Mouse (Mus musculus) MEL (cell line): ENCODE data around the gene Tst. TPM values are rescaled to one million over a fixed set of nuclear protein-coding genes. Genes with fewer than 3 reads are reported as not detected.

ENCODE experiments used
- DNase-seq: peaks from one replicate; pipeline ENCODE4 v3.0.0; 2011; ENCODE audit warnings: low read depth, low spot score
- H3K27ac ChIP-seq: 2 replicates; pipeline ENCODE4 v1.5.1; 2012; ENCODE audit warnings: low read depth, mild to moderate bottlenecking, control low read depth, low read length, moderate library complexity; ENCODE audit not compliant: control insufficient read depth
- H3K27me3 ChIP-seq, 2 experiments: fragments of 150-350 bp in 1 of 2; sonication (generic) in 1 of 2; 2 replicates each; pipeline ENCODE4 v1.6.1; 2012; ENCODE audit warnings: low read length in 2 of 2, mild to moderate bottlenecking in 2 of 2, improper control_type of control experiment in 1 of 2, moderate library complexity in 1 of 2; ENCODE audit not compliant: insufficient read depth in 2 of 2, control insufficient read depth in 1 of 2
- H3K36me3 ChIP-seq, 2 experiments: 2 replicates each; pipeline ENCODE4 v1.6.1; 2012 to 2014; ENCODE audit warnings: low read length in 2 of 2, improper control_type of control experiment in 1 of 2, inconsistent platforms in 1 of 2, mild to moderate bottlenecking in 1 of 2; ENCODE audit not compliant: insufficient read depth in 2 of 2, control insufficient read depth in 1 of 2
- H3K4me1 ChIP-seq, 2 experiments: fragments of 150-350 bp in 1 of 2; sonication (generic) in 1 of 2; 2 replicates each; pipeline ENCODE4 v1.6.1; 2012; ENCODE audit warnings: low read length in 2 of 2, improper control_type of control experiment in 1 of 2, mild to moderate bottlenecking in 1 of 2; ENCODE audit not compliant: insufficient read depth in 2 of 2, control insufficient read depth in 1 of 2
- H3K4me3 ChIP-seq, 2 experiments: fragments of 150-350 bp in 1 of 2; sonication (generic) in 1 of 2; 2 replicates each; pipeline ENCODE4 v1.5.1; 2012; ENCODE audit warnings: low read depth in 2 of 2, low read length in 2 of 2, mild to moderate bottlenecking in 2 of 2, moderate library complexity in 2 of 2, control low read depth in 1 of 2, improper control_type of control experiment in 1 of 2; ENCODE audit not compliant: control insufficient read depth in 1 of 2, insufficient read depth in 1 of 2
- H3K79me2 ChIP-seq: 2 replicates; pipeline ENCODE4 v1.6.1; 2012; ENCODE audit warnings: mild to moderate bottlenecking, low read length, moderate library complexity; ENCODE audit not compliant: control insufficient read depth, poor library complexity, insufficient read depth
- H3K9ac ChIP-seq: 2 replicates; pipeline ENCODE4 v1.6.1; 2012; ENCODE audit warnings: low read depth, mild to moderate bottlenecking, control low read depth, low read length, moderate library complexity; ENCODE audit not compliant: control insufficient read depth, poor library complexity, severe bottlenecking
- H3K9me3 ChIP-seq: fragments of 150-350 bp; sonication (generic); replicated peaks from 2 replicates; pipeline ENCODE4 v1.6.1; 2012; ENCODE audit warnings: mild to moderate bottlenecking, low read length, improper control_type of control experiment, moderate library complexity; ENCODE audit not compliant: insufficient read depth
- BHLHE40 ChIP-seq: IDR thresholded peaks from 2 replicates; pipeline ENCODE4 v1.6.1; 2012; ENCODE audit warnings: low read depth, mild to moderate bottlenecking, inconsistent platforms, low read length, improper control_type of control experiment, borderline replicate concordance
- CHD2 ChIP-seq: IDR thresholded peaks from 2 replicates; pipeline ENCODE4 v1.6.1; 2011; ENCODE audit warnings: low read length, improper control_type of control experiment
- CTCF ChIP-seq, 3 experiments: IDR thresholded peaks in 2 of 3; conservative IDR thresholded peaks in 1 of 3; 2 replicates each; pipeline ENCODE4 v1.5.1; 2011 to 2012; ENCODE audit warnings: low read length in 3 of 3, low read depth in 2 of 3, mild to moderate bottlenecking in 2 of 3, improper control_type of control experiment in 1 of 3, inconsistent platforms in 1 of 3, mixed read lengths in 1 of 3, moderate library complexity in 1 of 3; ENCODE audit not compliant: control insufficient read depth in 1 of 3, insufficient read depth in 1 of 3, poor library complexity in 1 of 3, severe bottlenecking in 1 of 3
- E2F4 ChIP-seq: IDR thresholded peaks from 2 replicates; pipeline ENCODE4 v1.6.1; 2011; ENCODE audit warnings: low read depth, low read length, improper control_type of control experiment, borderline replicate concordance
- ELF1 ChIP-seq: IDR thresholded peaks from 2 replicates; pipeline ENCODE4 v1.6.1; 2014; ENCODE audit warnings: low read depth, mild to moderate bottlenecking, inconsistent platforms, low read length, improper control_type of control experiment, moderate library complexity
- EP300 ChIP-seq, 2 experiments: IDR thresholded peaks; 2 replicates each; pipeline ENCODE4 v1.6.1; 2011; ENCODE audit warnings: improper control_type of control experiment in 2 of 2, low read length in 2 of 2, low read depth in 1 of 2, mild to moderate bottlenecking in 1 of 2
- ETS1 ChIP-seq: IDR thresholded peaks from 2 replicates; pipeline ENCODE4 v1.6.1; 2012; ENCODE audit warnings: low read depth, mild to moderate bottlenecking, inconsistent platforms, low read length, improper control_type of control experiment, moderate library complexity
- GABPA ChIP-seq: IDR thresholded peaks from 2 replicates; pipeline ENCODE4 v1.6.1; 2012; ENCODE audit warnings: low read depth, mild to moderate bottlenecking, inconsistent platforms, low read length, improper control_type of control experiment, moderate library complexity
- GATA1 ChIP-seq: IDR thresholded peaks from 2 replicates; pipeline ENCODE4 v1.6.1; 2011; ENCODE audit warnings: low read depth, low read length, improper control_type of control experiment
- HCFC1 ChIP-seq: IDR thresholded peaks from 2 replicates; pipeline ENCODE4 v1.6.1; 2012; ENCODE audit warnings: low read depth, mild to moderate bottlenecking, inconsistent platforms, low read length, improper control_type of control experiment, moderate library complexity
- JUND ChIP-seq: IDR thresholded peaks from 2 replicates; pipeline ENCODE4 v1.6.1; 2011; ENCODE audit warnings: low read depth, mild to moderate bottlenecking, improper control_type of control experiment, low read length
- KAT2A ChIP-seq: conservative IDR thresholded peaks from 2 replicates; pipeline ENCODE4 v1.6.1; 2012; ENCODE audit warnings: low read depth, low read length, improper control_type of control experiment, inconsistent platforms
- MAFK ChIP-seq: IDR thresholded peaks from 2 replicates; pipeline ENCODE4 v1.6.1; 2011; ENCODE audit warnings: low read depth, mild to moderate bottlenecking, low read length, improper control_type of control experiment, borderline replicate concordance
- MAX ChIP-seq: IDR thresholded peaks from 2 replicates; pipeline ENCODE4 v1.6.1; 2011; ENCODE audit warnings: low read length, improper control_type of control experiment
- MAZ ChIP-seq: IDR thresholded peaks from 2 replicates; pipeline ENCODE4 v1.6.1; 2012; ENCODE audit warnings: low read depth, mild to moderate bottlenecking, inconsistent platforms, low read length, improper control_type of control experiment
- MEF2A ChIP-seq: IDR thresholded peaks from 2 replicates; pipeline ENCODE4 v1.6.1; 2014; ENCODE audit warnings: low read depth, mild to moderate bottlenecking, inconsistent platforms, low read length, improper control_type of control experiment; ENCODE audit not compliant: poor library complexity, insufficient replicate concordance, severe bottlenecking; ENCODE audit errors: extremely low read depth
- MXI1 ChIP-seq: IDR thresholded peaks from 2 replicates; pipeline ENCODE4 v1.6.1; 2011; ENCODE audit warnings: mild to moderate bottlenecking, low read depth, low read length, improper control_type of control experiment
- MYB ChIP-seq: IDR thresholded peaks from 2 replicates; pipeline ENCODE4 v1.6.1; 2011; ENCODE audit warnings: mild to moderate bottlenecking, low read depth, low read length, improper control_type of control experiment
- MYC ChIP-seq: IDR thresholded peaks from 2 replicates; pipeline ENCODE4 v1.6.1; 2011; ENCODE audit warnings: low read depth, mild to moderate bottlenecking, low read length, improper control_type of control experiment, moderate library complexity
- NELFE ChIP-seq: IDR thresholded peaks from 2 replicates; pipeline ENCODE4 v1.6.1; 2011; ENCODE audit warnings: low read depth, low read length, improper control_type of control experiment
- NRF1 ChIP-seq: IDR thresholded peaks from 2 replicates; pipeline ENCODE4 v1.6.1; 2014; ENCODE audit warnings: low read depth, mild to moderate bottlenecking, inconsistent platforms, low read length, improper control_type of control experiment, moderate library complexity; ENCODE audit not compliant: poor library complexity, insufficient read depth, severe bottlenecking
- POLR2A ChIP-seq, 2 experiments: IDR thresholded peaks; 2 replicates each; pipeline ENCODE4 v1.6.1; 2011 to 2012; ENCODE audit warnings: low read length in 2 of 2, mild to moderate bottlenecking in 2 of 2, control low read depth in 1 of 2, improper control_type of control experiment in 1 of 2, low read depth in 1 of 2, moderate library complexity in 1 of 2; ENCODE audit not compliant: control insufficient read depth in 1 of 2, insufficient read depth in 1 of 2, poor library complexity in 1 of 2
- POLR2AphosphoS2 ChIP-seq: IDR thresholded peaks from 2 replicates; pipeline ENCODE4 v1.6.1; 2011; ENCODE audit warnings: low read length, improper control_type of control experiment
- POLR2AphosphoS5 ChIP-seq: IDR thresholded peaks from 2 replicates; pipeline ENCODE4 v1.6.1; 2012; ENCODE audit warnings: low read depth, borderline replicate concordance, mild to moderate bottlenecking, inconsistent platforms, low read length, moderate library complexity, mixed read lengths
- RAD21 ChIP-seq: IDR thresholded peaks from 2 replicates; pipeline ENCODE4 v1.6.1; 2011; ENCODE audit warnings: mild to moderate bottlenecking, low read depth, low read length, improper control_type of control experiment
- RCOR1 ChIP-seq: IDR thresholded peaks from 2 replicates; pipeline ENCODE4 v1.6.1; 2012; ENCODE audit warnings: low read depth, mild to moderate bottlenecking, inconsistent platforms, low read length, improper control_type of control experiment
- SIN3A ChIP-seq: IDR thresholded peaks from 2 replicates; pipeline ENCODE4 v1.6.1; 2012; ENCODE audit warnings: low read length, improper control_type of control experiment, inconsistent platforms
- SMC3 ChIP-seq: IDR thresholded peaks from 2 replicates; pipeline ENCODE4 v1.6.1; 2011; ENCODE audit warnings: low read depth, low read length, improper control_type of control experiment
- TAL1 ChIP-seq: IDR thresholded peaks from 2 replicates; pipeline ENCODE4 v1.6.1; 2012; ENCODE audit warnings: mild to moderate bottlenecking, inconsistent platforms, low read length, moderate library complexity, mixed read lengths
- TCF12 ChIP-seq: IDR thresholded peaks from 2 replicates; pipeline ENCODE4 v1.6.1; 2014; ENCODE audit warnings: low read depth, mild to moderate bottlenecking, inconsistent platforms, low read length, improper control_type of control experiment, moderate library complexity
- UBTF ChIP-seq: IDR thresholded peaks from 2 replicates; pipeline ENCODE4 v1.6.1; 2012; ENCODE audit warnings: low read depth, mild to moderate bottlenecking, inconsistent platforms, low read length, improper control_type of control experiment, moderate library complexity, borderline replicate concordance; ENCODE audit not compliant: insufficient read depth
- USF1 ChIP-seq: IDR thresholded peaks from 2 replicates; pipeline ENCODE4 v1.6.1; 2014; ENCODE audit warnings: low read depth, mild to moderate bottlenecking, inconsistent platforms, low read length, improper control_type of control experiment, moderate library complexity
- USF2 ChIP-seq, 2 experiments: IDR thresholded peaks; 2 replicates each; pipeline ENCODE4 v1.6.1; 2011 to 2012; ENCODE audit warnings: improper control_type of control experiment in 2 of 2, low read length in 2 of 2, borderline replicate concordance in 1 of 2, inconsistent platforms in 1 of 2, low read depth in 1 of 2, mild to moderate bottlenecking in 1 of 2; ENCODE audit not compliant: insufficient read depth in 1 of 2
- ZKSCAN1 ChIP-seq: IDR thresholded peaks from 2 replicates; pipeline ENCODE4 v1.6.1; 2012; ENCODE audit warnings: low read depth, mild to moderate bottlenecking, inconsistent platforms, low read length, improper control_type of control experiment, moderate library complexity
- ZMIZ1 ChIP-seq: IDR thresholded peaks from 2 replicates; pipeline ENCODE4 v1.6.1; 2012; ENCODE audit warnings: low read depth, mild to moderate bottlenecking, inconsistent platforms, low read length, improper control_type of control experiment, moderate library complexity
- polyA plus RNA-seq, 2 experiments: library from polyadenylated mRNA; stranded (reverse) in 1 of 2; unstranded in 1 of 2; fragments of >175 nt in 1 of 2; fragments of >200 nt in 1 of 2; gene quantifications; 2 replicates each; pipeline versions ENCODE4 v1.2.1 to v1.2.4; 2012; ENCODE audit warnings: low replicate concordance in 2 of 2, low read depth in 1 of 2; ENCODE audit not compliant: insufficient read length in 2 of 2, insufficient read depth in 1 of 2, missing spikeins in 1 of 2
- total RNA-seq: library from RNA; depleted of rRNA; stranded (reverse); fragments of 300-350 nt; gene quantifications from 2 replicates; pipeline ENCODE4 v1.2.3, GENCODE M21; 2012

The Tst gene
- total and polyA plus RNA-seq, 3 experiments, result 29.5 to 34.8 TPM; not detected in 1

DNA sequence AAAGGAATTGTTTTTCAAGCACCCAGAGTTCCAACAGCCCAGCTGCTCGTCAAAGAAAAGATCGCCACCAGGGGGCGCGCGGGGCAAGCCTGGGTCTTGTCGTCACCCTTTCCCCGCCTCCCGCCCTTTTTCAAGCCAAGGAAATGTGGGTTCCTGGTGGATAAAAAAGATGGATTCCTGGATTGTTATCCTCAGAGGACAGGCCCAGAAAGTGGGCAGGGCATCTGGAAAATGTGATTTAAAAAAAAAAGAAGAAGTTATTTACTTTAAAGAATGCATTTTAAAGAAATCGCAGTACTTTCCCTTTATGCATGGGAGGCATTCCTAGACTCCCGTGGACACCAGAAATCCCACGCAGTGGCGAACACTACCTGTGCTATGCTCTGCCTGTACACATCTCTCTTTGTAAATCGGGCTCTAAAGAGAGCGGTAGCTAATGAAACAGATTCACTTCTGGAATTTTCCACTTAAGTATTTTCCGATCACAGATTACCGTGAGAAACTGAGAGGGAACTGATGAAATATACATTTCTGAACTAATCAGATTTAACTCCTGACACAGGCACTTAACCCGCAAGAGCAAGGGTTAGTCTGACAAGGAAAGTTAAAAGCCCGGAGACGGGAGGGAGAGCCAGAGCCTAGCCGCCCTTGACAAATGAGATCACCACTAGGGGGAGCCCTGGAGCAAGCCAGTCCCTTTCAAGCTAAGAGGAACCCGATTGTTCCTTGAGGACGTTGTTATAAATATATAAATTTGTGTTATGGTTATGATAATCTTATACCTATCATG, 42.2 kb upstream of the Tst start:
- H3K27ac ChIP-seq, result peak overlapping the region; percentile 42
- peak overlapping the region; percentile 69 for H3K9ac ChIP-seq
- H3K4me3 ChIP-seq, result peak overlapping the region; percentile 49 to 72
- H3K4me1 ChIP-seq, result peaks cover 3 to 17% of the 10 kb centered on the region in 2 experiments; a peak in 2 of 4 replicates
- peaks cover 0 to 6% of the 10 kb centered on the region in 2 experiments; a peak in 2 of 4 replicates for H3K36me3 ChIP-seq
- no peaks in the 10 kb centered on the region for H3K27me3 ChIP-seq
- H3K79me2 ChIP-seq, result no peaks in the 10 kb centered on the region; the same call in 1 of the 2 replicates
- DNase-seq, result peak; percentile 92
- no peaks in the 10 kb centered on the region for H3K9me3 ChIP-seq
- TF ChIP-seq MAX (no peak), MEF2A (no peak), POLR2AphosphoS5 (no peak), ETS1 (peak; percentile 29; the same call in 1 of the 2 replicates), MAFK (no peak), NELFE (no peak), MXI1 (peak; percentile 28), SIN3A (peak; percentile 57), KAT2A (no peak), GABPA (no peak), ZKSCAN1 (no peak), TCF12 (no peak), EP300 (IDR thresholded peaks at IDR 0.05; ENCODE audit: low read depth in 1 of 2, low read length in 2 of 2) (no peak), RAD21 (peak; percentile 54), SMC3 (peak; percentile 84), E2F4 (no peak), GATA1 (no peak), UBTF (no peak), RCOR1 (peak; percentile 60), USF1 (no peak), BHLHE40 (no peak), POLR2A (IDR thresholded peaks at IDR 0.05; ENCODE audit: control insufficient read depth in 1 of 2, insufficient read depth in 1 of 2, low read depth in 1 of 2, low read length in 2 of 2, poor library complexity in 1 of 2) (no peak), MAZ (0 out of 2 replicates have a peak, but pooled peaks have one; percentile 62), POLR2AphosphoS2 (no peak), MYB (no peak), ZMIZ1 (no peak), TAL1 (no peak), USF2 (IDR thresholded peaks at IDR 0.05; ENCODE audit: borderline replicate concordance in 1 of 2, insufficient read depth in 1 of 2, low read depth in 1 of 2, low read length in 2 of 2) (no peak), HCFC1 (peak; percentile 23; the same call in 1 of the 2 replicates), CHD2 (no peak), JUND (no peak), MYC (no peak), NRF1 (no peak), ELF1 (0 out of 2 replicates have a peak, but pooled peaks have one; percentile 27), CTCF (IDR thresholded peaks at IDR 0.05 in 2 of 3, conservative IDR thresholded peaks at IDR 0.05 in 1 of 3; ENCODE audit: control insufficient read depth in 1 of 3, insufficient read depth in 1 of 3, low read depth in 2 of 3, low read length in 3 of 3, poor library complexity in 1 of 3, severe bottlenecking in 1 of 3) (peak; percentile 78 to 96 (median 90))
